Mouse (Mus musculus) urinary bladder, postnatal 10 days (tissue): ENCODE measurements around the gene Trim14.
A peak's percentile ranks its signal among the peaks of the same experiment; 100 is the strongest.

Experiments used
- DNase-seq: peaks from one replicate; pipeline ENCODE4 v3.0.0; 2022; ENCODE audit warnings: low spot score

Gene Trim14

GRCm38 (mm10) chr4:46526798-46527557 lies 9.0 kb downstream of the Trim14 start:
- DNase-seq = no peak

GRCm38 (mm10) chr4:46526226-46526625 lies 9.7 kb downstream of the Trim14 start:
- no peak for DNase-seq

- DNase-seq = no peak
Measured at GRCm38 (mm10) chr4:46523324-46523723, 12.6 kb downstream of the Trim14 start.

- no peak for DNase-seq
Measured at GRCm38 (mm10) chr4:46521457-46521856, 14.5 kb downstream of the Trim14 start.

GRCm38 (mm10) chr4:46520491-46520890 lies 15.4 kb downstream of the Trim14 start:
- DNase-seq = no peak

- DNase-seq = peak; percentile 52
Measured at GRCm38 (mm10) chr4:46507736-46508460, 28.0 kb downstream of the Trim14 start.

GRCm38 (mm10) chr4:46506801-46507610 lies 28.9 kb downstream of the Trim14 start:
- peak; percentile 83 for DNase-seq

GRCm38 (mm10) chr4:46505361-46506057 lies 30.4 kb downstream of the Trim14 start:
- DNase-seq = no peak

- no peak for DNase-seq
Measured at GRCm38 (mm10) chr4:46503881-46504280, 32.1 kb downstream of the Trim14 start.

- DNase-seq = no peak
Measured at GRCm38 (mm10) chr4:46502606-46503502, 33.1 kb downstream of the Trim14 start.

GRCm38 (mm10) chr4:46498976-46499375 lies 37.0 kb downstream of the Trim14 start:
- DNase-seq = no peak

GRCm38 (mm10) chr4:46498511-46498910 lies 37.4 kb downstream of the Trim14 start:
- DNase-seq = no peak

GRCm38 (mm10) chr4:46497286-46497892 lies 38.6 kb downstream of the Trim14 start:
- DNase-seq = no peak

- no peak for DNase-seq
Measured at GRCm38 (mm10) chr4:46495543-46495942, 40.4 kb downstream of the Trim14 start.

- DNase-seq = no peak
Measured at GRCm38 (mm10) chr4:46493071-46493470, 42.9 kb downstream of the Trim14 start.

- DNase-seq = peak; percentile 76
Measured at GRCm38 (mm10) chr4:46489028-46489925, 46.7 kb downstream of the Trim14 start, which contains the start of gene Nans. TSS of gene Nans (plus strand) at chr4:46489248.

GRCm38 (mm10) chr4:46487348-46487747 lies 48.6 kb downstream of the Trim14 start:
- DNase-seq = no peak

GRCm38 (mm10) chr4:46485696-46486417 lies 50.1 kb downstream of the Trim14 start:
- no peak for DNase-seq

- DNase-seq = no peak
Measured at GRCm38 (mm10) chr4:46479081-46479480, 56.9 kb downstream of the Trim14 start.
